Mouse (Mus musculus) spleen, adult 2 months (tissue): ENCODE results near the gene Gm9970. TPM values are rescaled to one million over a fixed set of nuclear protein-coding genes. Genes with fewer than 3 reads are reported as not detected.

ENCODE experiments used
- DNase-seq, 2 experiments: peaks; one replicate each; pipeline versions ENCODE4 v3.0.0 to v3.0.0-alpha.2; 2012 to 2021; ENCODE audit warnings: low spot score in 2 of 2, low read depth in 1 of 2
- H3K27ac ChIP-seq: fragments of 200-500 bp; 2 replicates; pipeline ENCODE4 v1.5.1; 2012; ENCODE audit warnings: low read length, inconsistent platforms; ENCODE audit not compliant: insufficient read depth
- H3K27me3 ChIP-seq: fragments of 200-500 bp; 2 replicates; pipeline ENCODE4 v1.6.1; 2012; ENCODE audit warnings: mild to moderate bottlenecking, moderate library complexity, low read length, inconsistent platforms; ENCODE audit not compliant: control insufficient read depth, insufficient read depth
- H3K36me3 ChIP-seq: fragments of 200-500 bp; 2 replicates; pipeline ENCODE4 v1.6.1; 2012; ENCODE audit warnings: mild to moderate bottlenecking, low read length, inconsistent platforms; ENCODE audit not compliant: control insufficient read depth, insufficient read depth
- H3K4me1 ChIP-seq: fragments of 200-500 bp; 2 replicates; pipeline ENCODE4 v1.6.1; 2011; ENCODE audit warnings: inconsistent platforms; ENCODE audit not compliant: control insufficient read depth, insufficient read depth, insufficient read length
- H3K4me3 ChIP-seq: fragments of 200-500 bp; 2 replicates; pipeline ENCODE4 v1.5.1; 2011; ENCODE audit warnings: mild to moderate bottlenecking, inconsistent platforms; ENCODE audit not compliant: insufficient read depth, insufficient read length; ENCODE audit errors: extremely low read depth
- CTCF ChIP-seq: fragments of 200-500 bp; IDR thresholded peaks from 2 replicates; pipeline ENCODE4 v1.5.1; 2011; ENCODE audit warnings: mild to moderate bottlenecking, inconsistent platforms; ENCODE audit not compliant: insufficient read depth, insufficient read length, insufficient replicate concordance; ENCODE audit errors: extremely low read depth
- POLR2A ChIP-seq: fragments of 200-500 bp; IDR thresholded peaks from 2 replicates; pipeline ENCODE4 v1.6.1; 2011; ENCODE audit warnings: low read depth, low read length, inconsistent platforms
- WGBS: fragments of 180-500 bp; shearing (Covaris S2); methylation state at CpG from one replicate; pipeline ENCODE4 v1.1.7; 2018; 5-methylcytosine and 5-hydroxymethylcytosine counted together
- polyA plus RNA-seq: library from polyadenylated mRNA; depleted of rRNA; stranded (reverse); fragments of >200 nt; gene quantifications from 2 replicates; pipeline ENCODE4 v1.2.3, GENCODE M21; 2012

The Gm9970 gene
- polyA plus RNA-seq, 1 experiment, result 0.29 TPM

GRCm38 (mm10) chr5:31267686-31268085, 26.7 kb upstream of the Gm9970 start:
- DNase-seq, result no peak
- TF ChIP-seq POLR2A, result no peak
- no peak for TF ChIP-seq CTCF
- 71% methylated on average over 6 of the region's 6 CpGs for WGBS
- H3K4me3 ChIP-seq, result no peak overlapping the region
- peaks cover 6% of the 10 kb centered on the region for H3K36me3 ChIP-seq
- no peaks in the 10 kb centered on the region for H3K27me3 ChIP-seq
- no peaks in the 10 kb centered on the region for H3K4me1 ChIP-seq
- no peak overlapping the region for H3K27ac ChIP-seq

GRCm38 (mm10) chr5:31266101-31266500, 25.1 kb upstream of the Gm9970 start:
- no peak overlapping the region for H3K4me3 ChIP-seq
- 77% methylated on average over 7 of the region's 7 CpGs for WGBS
- no peak overlapping the region for H3K27ac ChIP-seq
- peaks cover 8% of the 10 kb centered on the region for H3K36me3 ChIP-seq
- no peaks in the 10 kb centered on the region for H3K4me1 ChIP-seq
- H3K27me3 ChIP-seq, result no peaks in the 10 kb centered on the region
- no peak for DNase-seq
- TF ChIP-seq CTCF (no peak), POLR2A (no peak)

GRCm38 (mm10) chr5:31257616-31258015, 16.6 kb upstream of the Gm9970 start:
- peaks cover 12% of the 10 kb centered on the region; the same call in 1 of the 2 replicates for H3K36me3 ChIP-seq

GRCm38 (mm10) chr5:31255971-31256370, 14.9 kb upstream of the Gm9970 start:
- Histone ChIP-seq H3K27ac (no peak overlapping the region), H3K27me3 (no peaks in the 10 kb centered on the region), H3K36me3 (peaks cover 22% of the 10 kb centered on the region), H3K4me1 (peaks cover 3% of the 10 kb centered on the region; the same call in 1 of the 2 replicates), H3K4me3 (no peak overlapping the region)
- TF ChIP-seq CTCF (no peak), POLR2A (no peak)
- DNase-seq, result no peak
- 43% methylated on average over 2 of the region's 2 CpGs for WGBS

More at GRCm38 (mm10) chr5:31257616-31258015, 16.6 kb upstream of the Gm9970 start:
- TF ChIP-seq CTCF (no peak), POLR2A (no peak)
- Histone ChIP-seq H3K4me1 (peaks cover 3% of the 10 kb centered on the region; the same call in 1 of the 2 replicates), H3K27me3 (no peaks in the 10 kb centered on the region), H3K27ac (no peak overlapping the region), H3K4me3 (no peak overlapping the region)
- 90% methylated on average over 11 of the region's 11 CpGs for WGBS
- DNase-seq, result no peak

GRCm38 (mm10) chr5:31255381-31255780, 14.3 kb upstream of the Gm9970 start:
- Histone ChIP-seq H3K27me3 (no peaks in the 10 kb centered on the region), H3K4me3 (no peak overlapping the region), H3K4me1 (peaks cover 3% of the 10 kb centered on the region; the same call in 1 of the 2 replicates), H3K27ac (no peak overlapping the region), H3K36me3 (peaks cover 28% of the 10 kb centered on the region)
- TF ChIP-seq CTCF, result no peak
- no peak for TF ChIP-seq POLR2A
- no peak for DNase-seq
- WGBS, result 91% methylated on average over 2 of the region's 2 CpGs

- Histone ChIP-seq H3K27me3 (no peaks in the 10 kb centered on the region), H3K27ac (no peak overlapping the region), H3K4me3 (no peak overlapping the region), H3K36me3 (peaks cover 32% of the 10 kb centered on the region), H3K4me1 (peaks cover 3% of the 10 kb centered on the region; the same call in 1 of the 2 replicates)
- DNase-seq, result no peak
- no peak for TF ChIP-seq POLR2A
- TF ChIP-seq CTCF, result no peak
- 81% methylated on average over 8 of the region's 8 CpGs for WGBS
These were observed 13.9 kb upstream of the Gm9970 start for GRCm38 (mm10) chr5:31254901-31255300.

GRCm38 (mm10) chr5:31254452-31254851, 13.4 kb upstream of the Gm9970 start:
- H3K27ac ChIP-seq, result no peak overlapping the region
- no peak for DNase-seq
- WGBS, result 76% methylated on average over 7 of the region's 7 CpGs

More at GRCm38 (mm10) chr5:31254452-31254851, 13.4 kb upstream of the Gm9970 start:
- peaks cover 36% of the 10 kb centered on the region for H3K36me3 ChIP-seq
- no peaks in the 10 kb centered on the region for H3K27me3 ChIP-seq
- TF ChIP-seq POLR2A (no peak), CTCF (no peak)
- H3K4me1 ChIP-seq, result peaks cover 3% of the 10 kb centered on the region; the same call in 1 of the 2 replicates
- no peak overlapping the region for H3K4me3 ChIP-seq
